Mouse (Mus musculus) CH12F3 (cell line): ENCODE results near the gene Slc35b2.

ENCODE experiments used
- in situ Hi-C: fragments of 300-500 bp; cut with MboI; formaldehyde crosslinking; loops from 2 replicates; pipeline ENCODE4 v1.14.3; 2020; ENCODE audit warnings: low sequenced_read_pairs

Gene Slc35b2

DNA sequence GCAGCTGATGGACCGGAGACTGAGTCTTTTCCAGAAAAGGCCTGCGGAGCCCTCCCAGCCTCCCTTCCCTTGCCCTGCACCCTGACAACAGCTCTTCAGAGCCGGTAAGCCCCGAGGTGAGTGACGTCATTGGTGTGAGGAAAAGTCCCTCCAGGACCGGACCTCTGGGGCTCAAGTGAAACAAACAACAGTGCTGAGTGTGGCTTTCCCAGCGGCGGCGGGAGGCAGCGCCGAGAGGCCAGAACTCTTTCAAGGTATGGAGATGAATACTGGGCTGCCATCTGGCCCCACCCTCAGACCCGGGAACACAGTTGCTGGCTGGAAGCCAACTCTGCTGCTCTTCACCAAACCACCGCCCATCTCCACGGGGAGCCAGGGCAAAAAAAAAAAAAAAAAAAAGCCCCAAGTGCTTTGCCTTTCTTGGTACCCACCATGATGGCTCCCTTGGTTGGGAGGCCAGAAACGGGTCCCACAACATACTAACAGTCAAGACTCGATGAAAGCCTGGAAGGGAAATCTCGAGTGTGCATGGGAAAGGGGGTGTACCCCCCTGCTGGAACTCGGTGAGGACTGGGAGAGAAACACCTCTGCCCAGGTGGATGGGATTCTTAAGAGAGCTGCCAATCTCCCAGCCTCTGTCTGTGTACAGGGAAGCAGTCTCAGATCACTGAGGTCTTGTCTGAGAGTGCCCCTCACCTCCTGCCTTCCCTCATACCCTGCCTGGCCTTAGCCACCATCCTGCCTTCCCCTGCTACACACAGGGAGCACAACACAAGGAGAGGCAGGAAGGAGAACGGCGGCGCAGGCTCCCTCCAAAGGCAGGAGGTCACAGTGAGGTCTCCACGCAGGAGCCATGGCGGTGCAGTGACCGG lies 19.4 kb upstream of the Slc35b2 start:
- in situ Hi-C loops = no loop called here

DNA sequence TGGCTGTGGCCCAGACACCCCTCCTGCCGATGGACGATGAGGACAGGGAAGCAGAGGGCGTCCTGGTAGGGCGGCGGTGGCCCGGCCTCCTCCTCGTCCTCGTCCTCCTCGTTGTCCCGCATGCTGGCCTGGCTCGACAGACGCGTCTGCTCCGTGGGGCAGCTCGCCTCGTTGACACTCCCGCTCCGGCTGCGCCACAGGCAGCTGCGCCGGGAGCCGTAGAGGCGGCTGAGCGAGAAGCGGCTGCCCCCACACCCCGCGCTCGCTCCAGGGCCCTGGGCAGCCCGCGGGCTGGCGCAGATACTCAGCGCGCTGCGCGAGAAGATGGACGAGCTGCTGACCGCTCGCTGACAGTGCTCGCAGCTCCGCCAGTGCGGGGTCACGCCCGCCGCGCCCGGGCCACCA lies 18.8 kb upstream of the Slc35b2 start:
- in situ Hi-C loops = no loop called here

DNA sequence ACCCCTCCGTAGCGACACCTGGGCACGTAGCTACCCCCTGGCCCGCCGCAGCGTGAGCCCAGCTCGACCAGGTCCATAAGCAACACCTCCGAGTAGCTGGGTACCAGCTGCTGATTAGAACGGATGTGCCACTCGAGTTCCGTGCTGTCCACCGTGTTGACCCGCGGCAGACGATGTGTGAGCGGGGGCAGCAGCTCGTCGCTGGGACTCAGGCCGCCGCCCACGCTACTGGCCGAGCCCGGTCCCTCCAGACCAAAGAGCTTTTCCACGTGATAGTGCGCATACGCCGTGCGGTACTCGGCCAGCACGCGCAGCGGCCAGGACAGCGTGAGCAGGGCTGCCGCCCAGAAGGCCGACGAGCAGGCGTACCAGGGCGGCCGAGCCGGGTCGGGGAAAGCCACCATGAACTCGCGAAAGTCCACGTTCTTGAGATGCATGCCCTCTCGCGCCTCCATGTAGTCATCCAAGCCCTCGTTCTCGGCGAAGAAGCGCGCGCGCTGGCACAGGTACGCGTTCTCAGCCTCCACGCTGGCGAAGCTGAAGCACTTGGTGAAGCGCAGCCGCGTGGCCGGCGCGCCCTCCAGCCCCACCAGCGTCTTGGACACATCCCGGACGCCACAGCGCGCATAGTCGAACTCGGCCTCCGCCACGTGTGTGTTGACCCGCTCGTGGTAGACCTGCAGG lies 18.3 kb upstream of the Slc35b2 start:
- in situ Hi-C loops = no loop called here

DNA sequence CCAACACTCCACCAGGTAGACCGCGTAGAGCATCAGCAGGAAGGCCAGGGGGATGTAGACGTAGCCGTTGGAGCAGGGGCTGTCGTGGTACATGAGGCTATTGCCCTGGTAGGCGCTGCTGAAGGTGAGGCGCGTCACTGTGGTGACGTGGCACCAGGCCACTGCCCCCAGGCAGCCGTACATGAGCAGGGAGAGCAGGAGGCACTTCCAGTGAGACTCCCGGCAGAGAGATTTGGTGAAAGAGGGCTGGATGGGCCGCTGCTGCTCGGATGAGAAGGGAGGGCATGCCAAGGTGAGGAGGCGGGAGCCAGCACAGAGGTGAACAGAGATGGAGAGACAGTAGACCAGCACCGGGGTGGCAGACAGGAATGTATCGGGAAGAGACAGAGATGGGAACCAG lies 16.7 kb upstream of the Slc35b2 start:
- in situ Hi-C loops = no loop called here

DNA sequence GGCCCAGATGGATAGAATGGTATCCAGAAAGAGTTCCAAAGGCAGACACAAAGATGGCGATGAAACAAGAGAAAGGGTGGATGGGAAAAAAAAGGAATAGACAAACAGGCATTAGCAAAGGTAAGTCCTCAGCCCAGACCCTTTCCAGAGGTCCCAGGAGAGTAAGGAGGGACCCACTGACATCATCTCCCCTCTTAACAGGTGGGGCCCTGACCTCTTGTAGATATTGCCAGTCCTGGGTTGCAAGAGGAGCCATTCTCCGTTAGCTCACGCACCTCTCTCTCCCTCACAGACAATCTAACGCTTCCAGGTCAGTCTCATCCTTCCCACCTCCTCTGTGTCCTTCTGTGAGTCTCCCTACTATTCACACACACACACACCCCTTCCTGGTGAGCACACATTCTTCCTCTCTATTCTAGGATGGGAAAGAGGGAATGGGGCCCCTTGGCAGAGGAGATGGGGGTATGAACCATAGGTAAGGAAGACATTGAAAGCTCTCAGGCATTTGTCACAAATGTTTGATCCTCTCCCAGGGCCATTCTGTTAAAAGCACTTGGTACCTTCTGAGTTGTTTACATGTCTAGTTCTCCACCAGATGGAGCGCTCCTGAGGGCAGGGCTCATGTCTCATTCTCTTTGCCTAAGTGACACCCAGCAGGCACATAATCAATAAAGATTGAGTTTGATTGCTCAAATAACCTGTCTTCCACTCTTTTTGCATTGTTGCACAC lies 16.0 kb upstream of the Slc35b2 start:
- in situ Hi-C loops = no loop called here

DNA sequence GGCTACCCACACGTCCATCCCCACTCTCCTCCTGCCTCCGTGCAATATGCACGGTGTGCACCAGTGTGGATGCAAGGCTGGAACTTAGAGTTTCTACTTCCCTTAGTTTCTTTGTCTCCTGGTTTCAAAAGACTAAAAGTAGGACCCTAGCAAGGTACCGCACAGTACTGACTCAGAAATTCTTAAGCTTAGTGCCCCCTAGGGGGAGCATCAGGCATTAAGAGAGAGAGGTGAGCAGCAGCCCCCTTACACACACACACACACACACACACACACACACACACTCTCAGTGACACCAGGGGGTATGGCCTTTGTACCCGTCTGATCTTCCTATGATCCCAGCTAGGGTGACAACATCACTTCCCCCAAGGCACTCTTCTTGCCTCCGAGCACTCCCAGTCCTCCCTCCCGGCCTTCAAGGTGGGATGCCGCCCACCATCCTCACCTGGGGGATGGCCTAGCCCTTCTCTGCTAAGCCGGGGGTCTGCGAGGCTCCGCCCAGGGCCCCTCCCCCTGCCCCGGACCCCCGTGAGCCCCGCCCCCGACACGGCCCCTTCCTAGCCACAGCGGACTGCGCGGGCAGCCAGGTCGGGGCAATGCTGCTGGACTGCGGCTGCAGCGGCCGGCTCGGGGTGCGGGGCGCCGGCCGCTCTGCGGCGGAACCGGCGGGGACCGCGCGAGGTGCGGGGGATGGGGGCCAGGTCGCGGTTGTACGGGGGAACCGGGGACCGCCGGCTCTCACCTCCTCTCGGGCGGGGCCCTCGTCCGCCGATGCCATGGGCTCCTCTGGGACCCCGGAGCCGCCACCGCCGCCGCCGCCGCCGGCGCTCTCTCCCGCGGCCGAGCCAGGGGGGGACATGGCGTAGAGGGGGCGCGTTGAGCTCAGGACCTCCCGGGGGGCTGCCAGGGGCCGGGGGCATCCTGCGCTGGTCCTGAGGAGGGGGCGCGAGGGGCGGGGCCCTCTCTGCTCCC lies 14.8 kb upstream of the Slc35b2 start:
- in situ Hi-C loops = no loop called here

DNA sequence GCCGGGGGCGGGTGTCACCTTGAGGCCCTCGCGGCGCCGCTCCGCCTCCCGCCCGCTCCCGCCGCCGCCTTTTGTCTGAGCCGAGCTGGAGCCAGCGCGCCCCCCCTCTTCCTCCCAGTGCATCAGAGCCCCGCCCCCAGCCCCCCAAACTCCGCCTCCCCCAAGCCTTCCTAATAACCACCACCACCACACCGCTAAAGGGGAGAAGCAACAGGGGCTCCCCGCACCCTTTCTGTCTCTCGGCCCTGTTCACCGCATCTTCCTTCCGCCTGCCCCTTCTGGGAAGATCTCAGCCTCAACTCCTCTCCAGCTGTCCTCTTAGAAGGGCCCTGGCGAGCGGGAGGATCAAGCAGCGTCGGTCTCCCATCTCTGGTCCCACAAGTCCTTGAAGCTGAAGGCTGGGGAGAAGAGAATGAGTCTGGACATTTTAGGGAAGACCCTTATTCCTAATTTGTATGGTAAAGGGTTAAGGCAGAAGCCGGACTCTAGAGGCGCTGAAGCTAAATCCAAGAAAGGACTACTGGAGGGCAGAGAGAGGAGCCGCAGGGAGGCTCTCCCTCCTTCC lies 14.0 kb upstream of the Slc35b2 start, which contains the start of gene Tmem151b:
Gene Tmem151b, minus strand, starts transcription at position 61 of the 565 bp plus-strand sequence.
- in situ Hi-C loops = loop anchor here (5.0 kb wide), 1 partner anchor 32 kb away; no protein-coding TSS in a partner anchor

DNA sequence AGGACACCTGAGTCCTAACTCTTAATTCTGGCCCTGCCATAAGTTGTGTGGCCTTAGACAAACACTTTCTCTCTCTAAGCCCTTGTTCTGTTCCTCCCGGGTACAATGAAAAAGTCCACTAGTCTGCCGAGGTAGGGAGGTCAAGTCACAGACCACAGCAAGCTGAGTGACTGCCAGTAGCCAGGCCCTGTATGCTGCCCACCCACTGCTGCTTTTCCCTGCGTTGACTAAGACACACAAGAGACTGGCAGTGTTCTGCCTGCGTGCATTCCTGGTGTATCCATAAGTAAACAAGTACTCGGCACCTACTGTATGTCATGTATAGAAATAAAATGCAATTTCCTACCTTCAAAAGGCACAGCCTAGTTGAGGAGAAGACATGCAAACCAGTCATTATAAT lies 13.4 kb upstream of the Slc35b2 start:
- in situ Hi-C loops = loop anchor here (5.0 kb wide), 1 partner anchor 33 kb away; no protein-coding TSS in a partner anchor

DNA sequence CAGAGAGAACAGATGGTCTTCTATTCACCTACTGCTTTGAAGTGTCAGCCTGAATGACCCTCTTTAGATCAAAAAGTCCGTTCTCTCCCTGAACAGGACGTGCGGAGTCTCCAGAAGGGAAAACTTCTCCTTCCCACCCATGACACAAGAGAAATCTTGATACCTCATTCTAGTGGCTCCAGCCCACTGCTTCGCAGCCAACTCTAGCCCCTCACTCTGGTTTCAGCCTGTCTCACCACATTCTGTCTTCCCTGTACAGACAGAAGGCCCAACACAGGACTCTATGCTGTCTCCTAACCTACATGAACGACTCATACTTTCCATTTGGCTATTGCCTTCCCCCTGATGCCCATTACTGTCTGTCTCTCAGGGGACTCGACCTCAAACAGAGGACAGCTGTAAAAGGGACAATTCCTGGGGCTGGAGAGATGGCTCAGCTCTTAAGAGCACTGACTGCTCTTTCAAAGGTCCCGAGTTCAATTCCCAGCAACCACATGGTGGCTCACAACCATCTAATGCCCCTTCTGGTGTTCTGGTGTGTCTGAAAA lies 12.4 kb upstream of the Slc35b2 start:
- in situ Hi-C loops = loop anchor here (5.0 kb wide), 1 partner anchor 34 kb away; no protein-coding TSS in a partner anchor

DNA sequence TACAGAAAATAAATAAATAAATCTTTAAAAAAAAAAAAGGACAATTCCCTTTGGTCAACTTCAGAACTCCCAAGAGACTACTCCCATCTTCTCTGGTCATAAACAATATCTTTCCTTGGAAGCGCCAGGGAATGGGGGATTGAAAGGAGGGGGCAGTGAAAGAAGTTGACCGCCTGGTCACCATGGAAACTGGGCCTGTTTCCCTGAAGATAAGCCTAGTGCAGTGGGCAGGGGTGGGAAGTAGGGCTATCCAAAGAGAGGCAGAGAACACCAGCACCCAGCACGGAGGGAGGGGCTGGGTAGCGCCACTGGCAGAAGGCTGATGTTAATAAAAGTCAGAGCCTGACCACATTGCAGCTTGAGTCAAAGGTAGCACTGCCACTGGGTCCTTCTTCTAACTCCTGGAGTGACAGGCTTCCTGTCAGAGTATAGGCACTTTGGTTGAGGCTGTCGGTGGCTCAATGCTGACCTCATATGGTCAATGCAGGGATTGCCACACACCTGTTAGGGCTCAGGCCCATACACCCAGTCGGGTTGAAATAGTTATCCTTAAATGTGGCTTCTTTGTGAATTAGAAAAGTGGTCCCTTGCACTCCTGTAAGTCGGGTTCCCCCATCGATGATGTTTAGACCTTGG lies 11.7 kb upstream of the Slc35b2 start:
- in situ Hi-C loops = loop anchor here (5.0 kb wide), 1 partner anchor 35 kb away; no protein-coding TSS in a partner anchor

DNA sequence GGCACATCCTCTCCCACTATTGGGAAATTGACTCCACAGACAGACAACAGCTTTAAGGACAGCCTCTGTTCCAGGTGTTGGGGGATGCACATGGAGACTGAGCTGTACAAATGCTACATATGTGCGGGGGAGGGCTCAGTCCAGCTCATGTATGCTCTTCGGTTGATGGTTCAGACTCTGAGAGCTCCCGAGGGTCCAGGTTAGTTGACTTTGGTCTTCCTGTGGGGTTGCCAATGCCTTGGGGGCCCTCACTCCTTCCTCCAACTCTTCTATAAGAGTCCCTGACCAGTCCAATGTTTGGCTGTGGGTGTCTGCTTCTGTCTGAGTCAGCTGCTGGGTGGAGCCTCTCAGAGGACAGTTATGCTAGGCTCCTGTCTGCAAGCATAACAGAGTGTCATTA lies 10.6 kb upstream of the Slc35b2 start:
- in situ Hi-C loops = loop anchor here (5.0 kb wide), 1 partner anchor 36 kb away; no protein-coding TSS in a partner anchor

DNA sequence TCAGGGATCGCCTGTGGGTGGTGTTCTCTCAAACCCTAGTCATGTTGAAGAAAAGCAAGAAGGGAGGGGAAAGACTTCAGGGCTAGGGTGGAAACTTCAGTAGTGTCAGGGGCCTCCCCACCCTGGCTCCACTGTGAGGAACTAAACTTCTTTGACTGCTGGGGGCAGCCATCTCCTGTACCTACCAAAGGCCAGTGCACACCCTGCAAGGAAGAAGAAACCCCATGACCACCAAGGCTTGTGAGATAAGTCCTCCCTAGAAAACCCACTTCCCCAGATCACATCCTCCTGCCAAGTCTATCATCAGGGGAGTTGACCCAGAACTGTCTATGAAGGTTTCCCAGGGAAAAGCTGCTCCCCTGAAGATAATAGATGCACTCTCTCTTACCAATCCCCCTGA lies 9.3 kb upstream of the Slc35b2 start:
- in situ Hi-C loops = loop anchor here (5.0 kb wide), 1 partner anchor 37 kb away; no protein-coding TSS in a partner anchor

DNA sequence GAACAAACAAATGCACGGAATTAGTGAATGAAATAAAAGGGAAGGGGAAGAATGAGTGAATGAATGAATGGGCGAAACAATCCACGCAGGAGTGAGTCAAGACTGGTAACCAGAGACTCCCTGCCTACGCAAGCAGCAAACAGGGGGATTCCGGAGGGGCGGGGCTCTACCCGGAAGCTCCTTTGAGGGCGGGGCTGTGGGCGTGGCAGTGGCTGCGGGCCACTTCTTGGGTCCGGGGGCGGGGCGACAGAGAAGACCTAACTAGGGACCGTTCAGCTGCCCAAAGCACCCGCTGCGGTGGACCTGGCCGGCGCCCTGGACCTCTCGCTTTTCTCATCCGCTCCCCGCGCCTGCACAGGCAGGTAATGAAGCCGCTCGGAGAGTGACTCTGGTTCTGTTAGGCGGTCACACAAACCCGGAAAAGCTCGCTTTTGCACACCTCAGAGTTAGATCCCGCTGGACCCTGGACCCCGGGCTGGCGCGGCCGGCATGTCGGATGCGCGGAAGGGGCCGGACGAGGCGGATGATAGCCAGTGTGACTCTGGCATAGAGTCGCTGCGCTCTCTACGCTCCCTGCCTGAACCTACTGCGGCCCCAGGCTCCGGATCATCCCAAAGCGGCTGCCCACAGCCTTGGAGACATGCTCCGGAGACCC lies 8.1 kb upstream of the Slc35b2 start, which contains the start of gene Nfkbie:
Gene Nfkbie, plus strand, starts transcription at position 252 of the 655 bp plus-strand sequence.
- in situ Hi-C loops = no loop called here

DNA sequence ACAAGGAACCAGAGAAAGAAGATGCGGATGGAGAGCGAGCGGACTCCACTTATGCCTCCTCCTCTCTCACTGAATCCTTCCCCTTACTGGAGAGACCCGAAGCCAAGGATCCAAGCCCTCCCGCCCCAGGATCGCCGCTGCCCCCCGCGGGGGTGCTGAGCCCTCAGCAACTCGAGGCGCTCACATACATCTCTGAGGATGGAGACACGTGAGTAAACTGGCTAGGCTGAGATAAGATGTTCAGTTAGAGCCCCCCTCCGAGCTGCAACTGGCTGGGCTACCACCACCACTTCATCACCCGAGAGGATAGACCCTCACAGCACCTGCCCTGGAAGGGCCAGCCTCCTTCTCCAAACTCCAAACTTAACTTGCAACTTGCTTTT lies 7.6 kb upstream of the Slc35b2 start:
- in situ Hi-C loops = no loop called here

DNA sequence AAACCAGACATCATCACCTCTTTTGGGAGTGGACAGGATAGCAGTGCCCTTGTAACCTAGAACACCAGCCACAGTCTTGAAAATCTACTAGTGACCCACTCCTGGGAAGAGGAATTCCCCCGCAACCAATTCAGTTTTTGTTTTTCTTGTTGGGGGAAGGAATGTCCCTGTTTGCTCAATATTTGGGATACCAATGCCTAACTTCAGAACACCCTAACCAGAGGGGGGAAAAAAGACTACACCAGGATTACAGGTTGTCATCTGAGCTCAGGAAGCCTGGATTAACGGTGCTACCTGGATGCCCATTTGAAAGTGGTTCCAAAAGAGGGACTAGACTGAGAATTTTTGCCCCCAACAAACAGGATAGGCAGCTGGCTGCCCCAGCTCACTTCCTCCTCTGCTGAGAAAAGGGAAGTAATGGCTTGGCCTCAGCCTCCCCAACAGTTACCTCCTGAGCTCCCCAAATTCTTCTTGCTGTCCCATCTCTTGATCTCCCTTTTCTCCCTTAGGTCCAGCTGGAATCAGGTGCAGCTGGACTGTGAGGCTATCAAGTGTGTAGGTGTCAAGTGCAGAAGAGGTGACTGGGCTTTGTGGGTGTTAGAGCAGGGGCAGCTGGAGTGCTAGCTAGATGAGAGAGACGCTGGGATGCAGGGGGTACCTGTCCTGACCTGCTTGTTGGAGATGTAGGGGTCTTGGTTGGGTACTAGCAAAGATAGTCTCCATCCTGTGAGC lies 7.0 kb upstream of the Slc35b2 start:
- in situ Hi-C loops = no loop called here

DNA sequence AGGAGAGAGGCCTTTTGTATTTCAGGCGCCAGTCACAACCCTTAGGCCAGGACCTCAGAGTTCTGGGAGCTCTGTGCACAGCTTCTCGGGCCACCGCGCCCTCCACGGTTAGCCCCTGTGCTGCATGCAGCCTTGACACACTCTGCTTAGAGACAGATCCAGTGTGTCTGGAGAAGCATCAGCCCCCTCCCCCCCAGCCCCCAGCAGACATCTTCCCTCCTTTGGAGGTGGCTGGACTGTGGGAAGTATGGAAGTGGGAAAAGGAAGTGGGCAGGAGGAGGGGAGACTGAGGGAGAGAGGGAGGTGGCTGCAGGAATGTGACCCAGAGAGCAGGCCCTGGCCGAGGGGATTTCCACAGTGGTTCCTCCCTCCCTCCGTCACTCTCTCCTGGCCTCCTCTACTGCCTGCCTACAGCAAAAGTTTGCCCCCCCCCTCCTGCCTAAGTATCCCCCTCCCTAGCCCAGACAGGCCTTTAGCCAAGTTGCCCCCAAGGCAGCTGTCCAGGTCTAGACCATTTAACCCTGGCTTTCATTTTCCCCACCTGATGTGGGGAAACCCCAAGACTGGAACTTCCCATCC lies 6.3 kb upstream of the Slc35b2 start:
- in situ Hi-C loops = no loop called here
